Mouse (Mus musculus) thymus, adult 2 months (tissue): ENCODE data around the gene Rrm1. TPM values are rescaled to one million over a fixed set of nuclear protein-coding genes. Genes with fewer than 3 reads are reported as not detected.

Experiments
- DNase-seq: peaks from one replicate; pipeline ENCODE4 v3.0.0; 2021
- H3K27ac ChIP-seq: fragments of 200-500 bp; 2 replicates; pipeline ENCODE4 v1.5.1; 2012; ENCODE audit warnings: low read length, control low read depth; ENCODE audit not compliant: control insufficient read depth, insufficient read depth
- H3K27me3 ChIP-seq: fragments of 200-500 bp; 2 replicates; pipeline ENCODE4 v1.6.1; 2012; ENCODE audit warnings: mild to moderate bottlenecking, low read length, moderate library complexity, mixed read lengths; ENCODE audit not compliant: control insufficient read depth, insufficient read depth
- H3K36me3 ChIP-seq: fragments of 200-500 bp; 2 replicates; pipeline ENCODE4 v1.6.1; 2012; ENCODE audit warnings: mild to moderate bottlenecking, low read length, moderate library complexity; ENCODE audit not compliant: control insufficient read depth, insufficient read depth
- H3K4me1 ChIP-seq: fragments of 200-500 bp; replicated peaks from 2 replicates; pipeline ENCODE4 v1.6.1; 2012; ENCODE audit warnings: low read length; ENCODE audit not compliant: control insufficient read depth, insufficient read depth
- H3K4me3 ChIP-seq: fragments of 200-500 bp; 2 replicates; pipeline ENCODE4 v1.5.1; 2012; ENCODE audit warnings: mild to moderate bottlenecking, low read length, control low read depth, moderate library complexity; ENCODE audit not compliant: control insufficient read depth, insufficient read depth
- CTCF ChIP-seq: fragments of 200-500 bp; IDR thresholded peaks from 2 replicates; pipeline ENCODE4 v1.5.1; 2012; ENCODE audit warnings: mild to moderate bottlenecking, control low read depth, low read length, moderate library complexity, borderline replicate concordance; ENCODE audit not compliant: control insufficient read depth, poor library complexity, insufficient read depth; ENCODE audit errors: extremely low read depth
- POLR2A ChIP-seq: fragments of 200-500 bp; IDR thresholded peaks from 2 replicates; pipeline ENCODE4 v1.6.1; 2012; ENCODE audit warnings: mild to moderate bottlenecking, low read length, control low read depth, moderate library complexity; ENCODE audit not compliant: control insufficient read depth, poor library complexity, insufficient read depth; ENCODE audit errors: extremely low read depth
- WGBS: fragments of 180-500 bp; shearing (Covaris S2); methylation state at CpG from one replicate; pipeline ENCODE4 v1.1.7; 2018; 5-methylcytosine and 5-hydroxymethylcytosine counted together
- polyA plus RNA-seq: library from polyadenylated mRNA; depleted of rRNA; stranded (reverse); fragments of >200 nt; gene quantifications from 2 replicates; pipeline ENCODE4 v1.2.3, GENCODE M21; 2012

Rrm1 gene
- polyA plus RNA-seq, 1 experiment = 46.3 TPM

DNA sequence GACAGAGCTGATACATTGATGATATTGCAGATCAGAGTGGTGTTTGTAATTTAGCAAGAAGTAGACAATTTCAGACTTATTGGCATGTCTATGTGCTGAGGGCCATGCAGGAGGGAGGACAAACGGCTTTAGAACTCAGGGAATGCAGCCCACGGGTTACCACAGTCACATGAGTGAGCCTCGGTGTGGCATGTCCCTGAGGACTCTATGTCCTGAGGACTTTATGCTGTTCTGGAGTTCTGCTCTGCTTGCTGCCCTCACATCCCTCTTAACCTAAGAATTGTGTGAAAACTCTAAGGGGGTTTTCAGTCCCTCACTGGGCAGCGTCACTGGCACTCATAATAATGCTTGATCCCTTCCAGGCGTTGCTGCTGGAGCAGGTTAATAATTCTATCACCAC is 31.2 kb downstream of the Rrm1 start:
- WGBS = 83% methylated on average over 5 of the region's 5 CpGs
- H3K4me1 ChIP-seq = no peaks in the 10 kb centered on the region
- H3K4me3 ChIP-seq = no peak overlapping the region
- H3K27me3 ChIP-seq = no peaks in the 10 kb centered on the region
- H3K36me3 ChIP-seq = peaks cover 22% of the 10 kb centered on the region
- no peak overlapping the region for H3K27ac ChIP-seq
- no peak for DNase-seq
- TF ChIP-seq POLR2A (no peak), CTCF (no peak)

DNA sequence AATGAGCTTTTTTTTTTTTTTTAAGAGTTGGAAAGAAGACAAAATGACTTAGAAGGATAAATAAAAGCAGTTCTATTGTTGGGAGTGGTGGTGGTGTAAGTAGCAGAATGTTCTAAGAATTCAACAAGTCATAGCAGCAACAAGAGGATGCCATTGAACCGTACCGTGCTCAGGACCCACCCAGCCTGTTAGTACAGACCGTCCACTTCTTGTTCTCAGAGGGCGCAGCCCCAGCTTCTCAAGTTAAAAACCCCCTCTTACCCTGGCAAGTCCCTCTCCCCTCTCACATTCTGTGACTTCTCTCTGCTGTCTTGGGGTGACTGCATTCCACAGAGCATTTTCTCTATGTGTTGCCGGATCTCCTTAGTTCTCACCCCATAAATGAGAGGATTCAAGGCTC is 35.1 kb downstream of the Rrm1 start:
- Histone ChIP-seq H3K27ac (no peak overlapping the region), H3K4me3 (no peak overlapping the region), H3K27me3 (no peaks in the 10 kb centered on the region), H3K36me3 (no peaks in the 10 kb centered on the region), H3K4me1 (no peaks in the 10 kb centered on the region)
- WGBS = 97% methylated on average over 5 of the region's 5 CpGs
- TF ChIP-seq POLR2A (no peak), CTCF (no peak)
- DNase-seq = no peak

DNA sequence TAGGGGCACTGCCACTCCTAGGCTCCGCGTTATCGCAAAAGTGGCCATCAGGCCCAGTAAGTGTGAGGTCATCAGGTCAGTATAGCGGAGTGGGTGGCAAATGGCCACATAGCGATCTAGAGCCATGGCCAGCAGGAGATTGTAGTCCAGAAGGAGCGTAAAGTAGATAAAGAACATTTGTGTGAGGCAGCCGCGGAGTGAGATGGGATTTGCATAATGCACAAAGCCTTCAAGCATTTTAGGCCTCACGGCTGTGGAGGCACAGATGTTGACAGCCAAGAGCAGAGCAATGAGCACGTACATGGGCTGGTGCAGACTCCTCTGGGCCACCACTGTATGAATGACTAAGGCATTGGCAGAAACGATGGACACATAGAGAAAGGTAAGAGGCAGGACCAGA is 35.9 kb downstream of the Rrm1 start:
- Histone ChIP-seq H3K36me3 (no peaks in the 10 kb centered on the region), H3K27me3 (no peaks in the 10 kb centered on the region), H3K4me1 (no peaks in the 10 kb centered on the region), H3K4me3 (no peak overlapping the region), H3K27ac (no peak overlapping the region)
- TF ChIP-seq POLR2A = no peak
- no peak for TF ChIP-seq CTCF
- DNase-seq = no peak
- WGBS = 95% methylated on average over 11 of the region's 11 CpGs

DNA sequence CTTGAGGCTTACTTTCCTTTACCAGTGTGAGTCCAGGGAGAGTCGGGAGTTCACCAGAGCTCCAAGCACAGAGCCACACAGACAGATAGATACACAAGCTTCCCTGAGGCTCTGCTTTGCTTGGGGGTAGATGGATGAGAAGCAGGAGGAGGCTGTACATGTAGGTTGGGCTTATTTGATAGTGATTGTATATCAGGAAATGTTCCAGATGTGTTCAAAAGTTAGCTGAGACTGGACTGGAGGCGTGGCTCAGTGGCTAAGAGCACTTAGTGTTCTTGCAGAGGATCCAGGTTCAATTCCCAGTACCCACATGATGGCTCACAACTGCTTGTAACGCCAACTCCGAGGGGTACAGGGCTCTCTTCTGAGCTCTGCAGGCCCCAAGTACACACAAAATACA is 36.9 kb downstream of the Rrm1 start:
- Histone ChIP-seq H3K36me3 (no peaks in the 10 kb centered on the region), H3K27me3 (no peaks in the 10 kb centered on the region), H3K27ac (no peak overlapping the region), H3K4me1 (no peaks in the 10 kb centered on the region), H3K4me3 (no peak overlapping the region)
- TF ChIP-seq CTCF (no peak), POLR2A (no peak)
- 93% methylated on average over 4 of the region's 4 CpGs for WGBS
- no peak for DNase-seq

DNA sequence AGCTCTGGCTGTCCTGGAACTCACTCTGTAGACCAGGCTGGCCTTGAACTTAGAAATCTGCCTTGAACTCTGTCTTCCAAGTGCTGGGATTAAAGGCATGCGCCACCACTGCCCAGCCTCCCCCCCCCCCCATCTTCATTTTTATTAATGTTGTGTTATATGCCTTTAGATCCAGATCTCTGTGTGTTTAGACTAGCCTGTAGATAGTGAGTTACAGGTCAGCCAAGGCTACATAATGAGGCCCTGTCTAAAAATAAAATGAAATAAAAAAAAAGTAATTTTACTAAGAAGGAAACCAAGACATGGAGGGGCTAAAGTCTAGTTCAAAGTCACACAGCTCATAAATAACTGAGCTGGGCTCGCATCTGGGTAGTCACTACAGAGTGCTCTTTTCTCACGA is 37.4 kb downstream of the Rrm1 start:
- Histone ChIP-seq H3K4me1 (no peaks in the 10 kb centered on the region), H3K4me3 (no peak overlapping the region), H3K27ac (no peak overlapping the region), H3K27me3 (no peaks in the 10 kb centered on the region), H3K36me3 (no peaks in the 10 kb centered on the region)
- TF ChIP-seq CTCF (no peak), POLR2A (no peak)
- DNase-seq = no peak
- 69% methylated on average over 3 of the region's 3 CpGs for WGBS

DNA sequence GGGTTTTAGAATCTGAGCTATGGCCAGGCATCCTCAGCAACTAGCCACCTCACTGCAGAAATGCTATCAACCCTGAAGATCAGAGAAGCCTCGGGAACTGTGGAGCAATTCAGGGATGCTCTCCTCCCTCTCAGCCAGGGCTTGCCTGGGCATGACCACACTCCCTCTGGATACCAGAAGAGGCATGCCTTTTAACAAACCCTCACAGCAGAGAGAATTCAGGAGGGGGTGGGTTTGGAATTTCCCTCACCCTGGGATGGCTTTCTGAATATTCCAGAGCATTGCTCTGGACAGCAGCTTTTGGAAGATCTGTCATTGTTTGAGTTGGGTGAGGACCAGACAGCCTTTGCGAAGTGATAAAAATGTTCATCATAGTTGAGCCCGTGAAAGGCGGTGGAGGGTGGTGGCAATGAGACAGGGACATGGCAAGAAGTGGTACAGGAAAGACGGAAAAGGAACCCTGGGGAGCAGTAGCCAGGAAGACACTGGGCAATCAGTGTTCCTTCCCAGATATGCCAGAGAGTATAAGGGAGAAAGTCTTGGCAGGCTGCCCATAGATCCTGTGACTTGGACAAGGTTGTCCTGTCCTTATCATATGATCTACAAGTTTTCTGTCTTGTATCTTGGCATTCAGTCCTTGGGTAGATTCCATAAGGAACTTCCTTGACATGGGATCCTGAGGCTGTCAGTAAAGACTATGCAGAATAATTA is 38.0 kb downstream of the Rrm1 start:
- Histone ChIP-seq H3K27me3 (no peaks in the 10 kb centered on the region), H3K4me1 (no peaks in the 10 kb centered on the region), H3K36me3 (no peaks in the 10 kb centered on the region), H3K4me3 (no peak overlapping the region), H3K27ac (peak overlapping the region; percentile 28; the same call in 1 of the 2 replicates)
- 87% methylated on average over 5 of the region's 5 CpGs for WGBS
- TF ChIP-seq POLR2A (no peak), CTCF (no peak)
- no peak for DNase-seq

DNA sequence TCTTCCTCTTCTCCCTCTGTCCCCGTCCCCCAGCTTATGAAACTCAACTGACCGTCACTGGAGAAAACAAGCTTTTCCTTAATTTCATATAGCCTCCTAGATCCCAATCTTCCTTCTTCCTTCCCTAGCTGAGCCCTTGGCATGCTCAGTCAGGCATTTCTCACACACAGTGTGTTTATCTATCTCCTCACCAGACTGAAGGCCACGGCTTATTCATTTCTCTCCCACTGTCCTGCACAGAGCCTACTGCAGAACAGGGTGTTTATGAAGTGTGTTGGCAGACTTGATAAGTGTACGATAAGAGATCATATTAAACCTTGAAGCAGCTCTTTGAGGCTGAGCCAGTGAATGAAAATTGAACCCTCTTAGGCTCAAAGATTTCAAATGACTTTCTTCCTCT is 39.3 kb downstream of the Rrm1 start:
- Histone ChIP-seq H3K4me1 (no peaks in the 10 kb centered on the region), H3K4me3 (no peak overlapping the region), H3K27ac (no peak overlapping the region), H3K27me3 (no peaks in the 10 kb centered on the region), H3K36me3 (no peaks in the 10 kb centered on the region)
- no peak for TF ChIP-seq POLR2A
- no peak for TF ChIP-seq CTCF
- no peak for DNase-seq
- 89% methylated on average over 4 of the region's 4 CpGs for WGBS
